Mouse (Mus musculus) heart, embryonic 10.5 days (tissue): ENCODE results near the gene Astn2. TPM values are rescaled to one million over a fixed set of nuclear protein-coding genes. Genes with fewer than 3 reads are reported as not detected.

Experiments used
- DNase-seq: peaks from one replicate; pipeline ENCODE4 v3.0.0-alpha.2; 2017; ENCODE audit warnings: low spot score
- H3K27ac ChIP-seq: fragments of 300-500 bp; sonication (generic); 2 replicates; pipeline ENCODE4 v1.5.1; 2016; ENCODE audit warnings: mild to moderate bottlenecking
- H3K27me3 ChIP-seq: fragments of 300-500 bp; sonication (generic); 2 replicates; pipeline ENCODE4 v1.6.1; 2016; ENCODE audit warnings: mild to moderate bottlenecking; ENCODE audit not compliant: poor library complexity, insufficient read depth, severe bottlenecking
- H3K36me3 ChIP-seq: fragments of 300-500 bp; sonication (generic); 2 replicates; pipeline ENCODE4 v1.6.1; 2016; ENCODE audit warnings: mild to moderate bottlenecking, moderate library complexity
- H3K4me1 ChIP-seq: fragments of 300-500 bp; sonication (generic); 2 replicates; pipeline ENCODE4 v1.6.1; 2016; ENCODE audit warnings: mild to moderate bottlenecking
- H3K4me3 ChIP-seq: fragments of 300-500 bp; sonication (generic); 2 replicates; pipeline ENCODE4 v1.5.1; 2016; ENCODE audit warnings: mild to moderate bottlenecking, moderate library complexity
- H3K9me3 ChIP-seq: fragments of 300-500 bp; sonication (generic); 2 replicates; pipeline ENCODE4 v1.6.1; 2016; ENCODE audit warnings: mild to moderate bottlenecking, moderate library complexity
- WGBS: fragments of 180-500 bp; shearing (Covaris S2); methylation state at CpG from one replicate; pipeline ENCODE4 v1.1.7; 2016; 5-methylcytosine and 5-hydroxymethylcytosine counted together
- polyA plus RNA-seq: library from polyadenylated mRNA; unstranded; fragments of >200 nt; fragmentation: Nextera tagmentation; extraction: Ambion mirVana; gene quantifications from 2 replicates; pipeline ENCODE4 v1.2.1, GENCODE M21; 2016

Gene Astn2
- polyA plus RNA-seq, 1 experiment from 2014 or later: 0.18 TPM

- Histone ChIP-seq H3K27me3 (no peaks in the 10 kb centered on the region), H3K27ac (no peak overlapping the region), H3K36me3 (no peaks in the 10 kb centered on the region), H3K4me1 (no peaks in the 10 kb centered on the region), H3K9me3 (no peaks in the 10 kb centered on the region), H3K4me3 (no peak overlapping the region)
- no peak for DNase-seq
- 76% methylated on average over 8 of the region's 8 CpGs for WGBS
Observed at GRCm38 (mm10) chr4:65912247-65912942, 492.0 kb downstream of the Astn2 start.

GRCm38 (mm10) chr4:65907660-65908059 lies 496.8 kb downstream of the Astn2 start:
- no peaks in the 10 kb centered on the region for H3K9me3 ChIP-seq
- no peaks in the 10 kb centered on the region for H3K36me3 ChIP-seq
- no peaks in the 10 kb centered on the region for H3K27me3 ChIP-seq
- 71% methylated on average over 7 of the region's 7 CpGs for WGBS
- no peak for DNase-seq
- H3K4me1 ChIP-seq: no peaks in the 10 kb centered on the region
- H3K27ac ChIP-seq: no peak overlapping the region
- no peak overlapping the region for H3K4me3 ChIP-seq

GRCm38 (mm10) chr4:65904963-65905362 lies 499.4 kb downstream of the Astn2 start:
- H3K4me3 ChIP-seq: no peak overlapping the region
- H3K4me1 ChIP-seq: no peaks in the 10 kb centered on the region
- no peaks in the 10 kb centered on the region for H3K9me3 ChIP-seq
- H3K36me3 ChIP-seq: no peaks in the 10 kb centered on the region
- no peaks in the 10 kb centered on the region for H3K27me3 ChIP-seq
- no peak overlapping the region for H3K27ac ChIP-seq
- 71% methylated on average over 2 of the region's 2 CpGs for WGBS
- no peak for DNase-seq

- 74% methylated on average over 5 of the region's 5 CpGs for WGBS
Observed at GRCm38 (mm10) chr4:65896092-65897027, 508.1 kb downstream of the Astn2 start.

GRCm38 (mm10) chr4:65888332-65888993 lies 515.9 kb downstream of the Astn2 start:
- H3K4me1 ChIP-seq: no peaks in the 10 kb centered on the region
- no peaks in the 10 kb centered on the region for H3K9me3 ChIP-seq
- no peak overlapping the region for H3K4me3 ChIP-seq
- H3K27ac ChIP-seq: no peak overlapping the region
- DNase-seq: no peak
- no peaks in the 10 kb centered on the region for H3K27me3 ChIP-seq
- H3K36me3 ChIP-seq: no peaks in the 10 kb centered on the region
- 67% methylated on average over 5 of the region's 5 CpGs for WGBS

More at GRCm38 (mm10) chr4:65896092-65897027, 508.1 kb downstream of the Astn2 start:
- H3K4me1 ChIP-seq: no peaks in the 10 kb centered on the region
- no peak overlapping the region for H3K27ac ChIP-seq
- no peaks in the 10 kb centered on the region for H3K9me3 ChIP-seq
- DNase-seq: no peak
- H3K4me3 ChIP-seq: no peak overlapping the region
- H3K36me3 ChIP-seq: no peaks in the 10 kb centered on the region
- H3K27me3 ChIP-seq: no peaks in the 10 kb centered on the region

GRCm38 (mm10) chr4:65886862-65887261 lies 517.5 kb downstream of the Astn2 start:
- 51% methylated on average over 1 of the region's 1 CpGs for WGBS
- Histone ChIP-seq H3K4me3 (no peak overlapping the region), H3K27me3 (no peaks in the 10 kb centered on the region), H3K27ac (no peak overlapping the region), H3K4me1 (no peaks in the 10 kb centered on the region), H3K36me3 (no peaks in the 10 kb centered on the region), H3K9me3 (no peaks in the 10 kb centered on the region)
- no peak for DNase-seq

GRCm38 (mm10) chr4:65885921-65886320 lies 518.5 kb downstream of the Astn2 start:
- WGBS: 84% methylated on average over 3 of the region's 3 CpGs
- H3K27ac ChIP-seq: no peak overlapping the region
- DNase-seq: no peak
- H3K27me3 ChIP-seq: no peaks in the 10 kb centered on the region
- H3K4me3 ChIP-seq: no peak overlapping the region
- no peaks in the 10 kb centered on the region for H3K36me3 ChIP-seq
- no peaks in the 10 kb centered on the region for H3K4me1 ChIP-seq
- no peaks in the 10 kb centered on the region for H3K9me3 ChIP-seq

GRCm38 (mm10) chr4:65874236-65874781 lies 530.1 kb downstream of the Astn2 start:
- 79% methylated on average over 2 of the region's 2 CpGs for WGBS

GRCm38 (mm10) chr4:65864551-65864950 lies 539.9 kb downstream of the Astn2 start:
- Histone ChIP-seq H3K27me3 (no peaks in the 10 kb centered on the region), H3K9me3 (no peaks in the 10 kb centered on the region), H3K27ac (no peak overlapping the region), H3K36me3 (no peaks in the 10 kb centered on the region), H3K4me3 (no peak overlapping the region), H3K4me1 (no peaks in the 10 kb centered on the region)
- DNase-seq: no peak

More at GRCm38 (mm10) chr4:65874236-65874781, 530.1 kb downstream of the Astn2 start:
- no peak overlapping the region for H3K27ac ChIP-seq
- H3K36me3 ChIP-seq: no peaks in the 10 kb centered on the region
- H3K27me3 ChIP-seq: no peaks in the 10 kb centered on the region
- H3K9me3 ChIP-seq: no peaks in the 10 kb centered on the region
- no peaks in the 10 kb centered on the region for H3K4me1 ChIP-seq
- no peak for DNase-seq
- H3K4me3 ChIP-seq: no peak overlapping the region

- H3K4me3 ChIP-seq: no peak overlapping the region
- no peak for DNase-seq
Observed at GRCm38 (mm10) chr4:65843191-65843590, 561.2 kb downstream of the Astn2 start.

GRCm38 (mm10) chr4:65839550-65840000 lies 564.8 kb downstream of the Astn2 start:
- no peak overlapping the region for H3K4me3 ChIP-seq
- no peaks in the 10 kb centered on the region for H3K27me3 ChIP-seq
- H3K4me1 ChIP-seq: no peaks in the 10 kb centered on the region
- no peaks in the 10 kb centered on the region for H3K9me3 ChIP-seq
- DNase-seq: no peak
- H3K36me3 ChIP-seq: no peaks in the 10 kb centered on the region
- 74% methylated on average over 9 of the region's 9 CpGs for WGBS
- H3K27ac ChIP-seq: no peak overlapping the region

More at GRCm38 (mm10) chr4:65843191-65843590, 561.2 kb downstream of the Astn2 start:
- Histone ChIP-seq H3K4me1 (no peaks in the 10 kb centered on the region), H3K27ac (no peak overlapping the region), H3K27me3 (no peaks in the 10 kb centered on the region), H3K36me3 (no peaks in the 10 kb centered on the region), H3K9me3 (no peaks in the 10 kb centered on the region)
- 71% methylated on average over 2 of the region's 2 CpGs for WGBS

GRCm38 (mm10) chr4:65838781-65839180 lies 565.6 kb downstream of the Astn2 start:
- Histone ChIP-seq H3K27me3 (no peaks in the 10 kb centered on the region), H3K4me1 (no peaks in the 10 kb centered on the region), H3K9me3 (no peaks in the 10 kb centered on the region), H3K27ac (no peak overlapping the region), H3K36me3 (no peaks in the 10 kb centered on the region), H3K4me3 (no peak overlapping the region)
- no peak for DNase-seq
- WGBS: 75% methylated on average over 4 of the region's 4 CpGs
